In the genomic region with DNA sequence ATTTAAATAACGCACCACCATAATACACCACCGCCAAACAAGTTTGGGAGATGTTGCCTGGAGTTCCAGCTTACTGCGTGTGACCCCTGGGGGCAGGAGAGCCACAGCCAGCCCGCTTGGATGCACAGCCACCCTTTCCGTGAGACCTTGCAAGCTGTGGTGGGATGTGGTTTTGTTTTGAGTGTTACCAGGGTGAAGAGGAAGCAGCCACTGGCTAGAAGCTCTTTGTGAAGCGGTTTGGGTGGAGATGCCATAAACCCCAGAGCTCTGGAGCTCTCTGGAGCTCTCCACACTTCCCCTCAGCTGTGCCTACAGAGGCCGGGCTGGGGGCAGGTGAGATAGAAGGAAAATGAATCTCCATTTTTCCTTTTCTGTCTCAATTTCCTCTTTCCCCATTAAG, we compare ENCODE assay signal across 13 mouse cellular contexts. TPM values are rescaled to one million over a fixed set of nuclear protein-coding genes. Genes with fewer than 3 reads are reported as not detected.
DNase-seq lines count a peak whose midpoint lies in the region; ATAC-seq and TF ChIP-seq lines count a peak whose summit lies in the region.
"Had no signal": no experiment of that assay in that cellular context is flagged by ENCODE, and none has a peak within 500 bp of the region (broad histone marks: within the 10 kb centered on the region; RNA-seq: fewer than 3 reads in every experiment).

No protein-coding gene starts in this region.

- no peak for ATAC-seq in midbrain, embryonic 15.5 days (replicated peaks)
- ATAC-seq: intestine, postnatal 0 days had no signal

- no peaks in the 10 kb centered on the region for H3K36me3 ChIP-seq in kidney, adult 2 months (ENCODE audit: control insufficient read depth, insufficient read depth, low read length)
- H3K36me3 ChIP-seq in midbrain, embryonic 15.5 days (replicated peaks): no peaks in the 10 kb centered on the region
- H3K36me3 ChIP-seq: hindbrain, embryonic 10.5 days; limb, embryonic 12.5 days; lung, embryonic 15.5 days had no signal

- H3K4me3 ChIP-seq in kidney, adult 2 months (ENCODE audit: insufficient read depth, low read depth, low read length): no peak overlapping the region
- no peak overlapping the region for H3K4me3 ChIP-seq in midbrain, embryonic 15.5 days
- H3K4me3 ChIP-seq: hindbrain, embryonic 10.5 days; limb, embryonic 12.5 days; lung, embryonic 15.5 days had no signal

- DNase-seq in kidney, adult 2 months: peak; percentile 13
- no peak for DNase-seq in kidney, postnatal 10 days
- DNase-seq in CD4-positive helper T cell, adult 2 months (ENCODE audit: low read depth, low spot score): peak; percentile 70
- DNase-seq in induced T-regulatory cell, adult 2 months (ENCODE audit: low read depth): peak; percentile 71
- DNase-seq in skeletal muscle tissue, adult 2 months (ENCODE audit: low read depth, low spot score): peak; percentile 18
- DNase-seq in frontal cortex, postnatal 14 days (ENCODE audit: low spot score in 2 of 2): no peak
- DNase-seq in left cerebral cortex, adult 8-10 months (ENCODE audit: low spot score in 2 of 2): no peak
- DNase-seq: cerebellum, postnatal 36 days had no signal

- H3K9ac ChIP-seq in midbrain, embryonic 15.5 days: no peak overlapping the region
- H3K9ac ChIP-seq: limb, embryonic 12.5 days; lung, embryonic 15.5 days had no signal

- H3K4me2 ChIP-seq in midbrain, embryonic 15.5 days: no peak overlapping the region
- H3K4me2 ChIP-seq: limb, embryonic 12.5 days; lung, embryonic 15.5 days had no signal

- H3K9me3 ChIP-seq in midbrain, embryonic 15.5 days: no peaks in the 10 kb centered on the region
- H3K9me3 ChIP-seq: lung, embryonic 15.5 days had no signal

- H3K4me1 ChIP-seq in kidney, adult 2 months (ENCODE audit: control insufficient read depth, insufficient read depth, low read length): no peaks in the 10 kb centered on the region
- peaks cover 10% of the 10 kb centered on the region for H3K4me1 ChIP-seq in midbrain, embryonic 15.5 days
- H3K4me1 ChIP-seq: lung, embryonic 15.5 days had no signal

- H3K27ac ChIP-seq in kidney, adult 2 months (ENCODE audit: insufficient read depth, low read depth, low read length): no peak overlapping the region
- H3K27ac ChIP-seq in midbrain, embryonic 15.5 days: no peak overlapping the region
- H3K27ac ChIP-seq: hindbrain, embryonic 10.5 days; limb, embryonic 12.5 days; lung, embryonic 15.5 days had no signal

- no peak for TF ChIP-seq CTCF in kidney, adult 2 months (conservative IDR thresholded peaks at IDR 0.05; ENCODE audit: insufficient read depth, insufficient read length, low read depth, low read length)

- no peak for TF ChIP-seq POLR2A in kidney, adult 2 months (IDR thresholded peaks at IDR 0.05; ENCODE audit: low read depth, low read length)

- H3K27me3 ChIP-seq in kidney, adult 2 months (replicated peaks; ENCODE audit: control insufficient read depth, insufficient read depth, low read length): no peaks in the 10 kb centered on the region
- H3K27me3 ChIP-seq in midbrain, embryonic 15.5 days (replicated peaks): no peaks in the 10 kb centered on the region
- H3K27me3 ChIP-seq: lung, embryonic 15.5 days had no signal

- WGBS in kidney, adult 2 months: 65% methylated on average over 7 of the region's 7 CpGs
- WGBS in midbrain, embryonic 15.5 days: 73% methylated on average over 7 of the region's 7 CpGs

RNA-seq across cellular contexts. Expression of gene Vrk1, which starts 38.8 kb away (rescaled TPM):
- 4.0 and 4.6 TPM in 2 replicates for polyA plus RNA-seq in kidney, adult 2 months (2012; rRNA removed)
- 10 to 100 TPM; 19.4 to 24.9 (median 20.6) TPM for total RNA-seq in left cerebral cortex, adult 8-10 months (2022)
- polyA plus RNA-seq in midbrain, embryonic 15.5 days (2015; fragmentation: Nextera tagmentation; extraction: Ambion mirVana): 31.6 and 32.6 TPM in 2 replicates

Comparison
In these comparisons a context has a peak if more than half of its experiments do, and no peak if none do; other contexts are left out.
1. DNase-seq: peak in kidney, adult 2 months (single experiment), CD4-positive helper T cell, adult 2 months (single experiment), induced T-regulatory cell, adult 2 months (single experiment) and skeletal muscle tissue, adult 2 months (single experiment); none in kidney, postnatal 10 days (single experiment), frontal cortex, postnatal 14 days (0 of 2) and left cerebral cortex, adult 8-10 months (0 of 2).